Mouse (Mus musculus): ENCODE measurements around the gene Il16.

DNA sequence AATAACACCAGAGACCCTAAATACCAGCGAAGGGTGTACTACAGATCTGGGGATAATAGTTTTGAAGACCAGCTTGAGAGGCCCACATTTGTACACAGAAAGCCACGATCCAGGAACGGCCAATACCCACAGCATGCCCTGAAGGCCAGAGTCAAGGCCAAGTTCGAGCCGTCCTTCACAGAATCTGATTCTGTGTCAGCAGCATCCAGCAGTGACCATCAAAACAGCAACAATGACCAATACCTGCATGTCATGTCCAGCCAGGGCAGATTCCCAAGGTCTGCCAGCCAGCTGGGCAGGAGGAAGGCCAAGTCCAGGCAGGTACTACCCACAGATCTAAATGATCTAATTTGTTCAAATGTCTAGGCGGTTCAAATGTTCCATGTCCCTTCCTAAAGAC lies 122.9 kb downstream of the Il16 start:
- no peak for TF ChIP-seq CTCF (IDR thresholded peaks at IDR 0.05; ENCODE audit: low read depth, low read length)
- no peak for TF ChIP-seq POLR2A (IDR thresholded peaks at IDR 0.05; ENCODE audit: extremely low read depth, insufficient read depth, low read length)
